Mouse (Mus musculus) brain, embryonic 14.5 days (tissue): ENCODE results near the gene Ctcf. TPM values are rescaled to one million over a fixed set of nuclear protein-coding genes. Genes with fewer than 3 reads are reported as not detected.
"Not testable (repeated sequence)": the region's sequence is repeated elsewhere in the genome, so short reads cannot be mapped to it uniquely, and the experiment has no call there.

Experiments
- DNase-seq: peaks from one replicate; pipeline ENCODE4 v3.0.0-alpha.2; 2011; ENCODE audit warnings: low read depth
- CTCF ChIP-seq: fragments of 200-500 bp; IDR thresholded peaks from 2 replicates; pipeline ENCODE4 v1.5.1; 2012; ENCODE audit warnings: inconsistent platforms, mild to moderate bottlenecking, moderate library complexity, borderline replicate concordance; ENCODE audit not compliant: insufficient read depth, insufficient read length; ENCODE audit errors: extremely low read depth
- POLR2A ChIP-seq: fragments of 200-500 bp; IDR thresholded peaks from 2 replicates; pipeline ENCODE4 v1.6.1; 2012; ENCODE audit warnings: mild to moderate bottlenecking, inconsistent platforms, borderline replicate concordance; ENCODE audit not compliant: poor library complexity, insufficient read depth, insufficient read length, severe bottlenecking; ENCODE audit errors: extremely low read depth
- polyA plus RNA-seq: library from polyadenylated mRNA; depleted of rRNA; stranded (reverse); fragments of >200 nt; gene quantifications from 2 replicates; pipeline ENCODE4 v1.2.3, GENCODE M21; 2012; rRNA removed

The Ctcf gene
- polyA plus RNA-seq = 36.6 and 54.8 TPM in 2 replicates

DNA sequence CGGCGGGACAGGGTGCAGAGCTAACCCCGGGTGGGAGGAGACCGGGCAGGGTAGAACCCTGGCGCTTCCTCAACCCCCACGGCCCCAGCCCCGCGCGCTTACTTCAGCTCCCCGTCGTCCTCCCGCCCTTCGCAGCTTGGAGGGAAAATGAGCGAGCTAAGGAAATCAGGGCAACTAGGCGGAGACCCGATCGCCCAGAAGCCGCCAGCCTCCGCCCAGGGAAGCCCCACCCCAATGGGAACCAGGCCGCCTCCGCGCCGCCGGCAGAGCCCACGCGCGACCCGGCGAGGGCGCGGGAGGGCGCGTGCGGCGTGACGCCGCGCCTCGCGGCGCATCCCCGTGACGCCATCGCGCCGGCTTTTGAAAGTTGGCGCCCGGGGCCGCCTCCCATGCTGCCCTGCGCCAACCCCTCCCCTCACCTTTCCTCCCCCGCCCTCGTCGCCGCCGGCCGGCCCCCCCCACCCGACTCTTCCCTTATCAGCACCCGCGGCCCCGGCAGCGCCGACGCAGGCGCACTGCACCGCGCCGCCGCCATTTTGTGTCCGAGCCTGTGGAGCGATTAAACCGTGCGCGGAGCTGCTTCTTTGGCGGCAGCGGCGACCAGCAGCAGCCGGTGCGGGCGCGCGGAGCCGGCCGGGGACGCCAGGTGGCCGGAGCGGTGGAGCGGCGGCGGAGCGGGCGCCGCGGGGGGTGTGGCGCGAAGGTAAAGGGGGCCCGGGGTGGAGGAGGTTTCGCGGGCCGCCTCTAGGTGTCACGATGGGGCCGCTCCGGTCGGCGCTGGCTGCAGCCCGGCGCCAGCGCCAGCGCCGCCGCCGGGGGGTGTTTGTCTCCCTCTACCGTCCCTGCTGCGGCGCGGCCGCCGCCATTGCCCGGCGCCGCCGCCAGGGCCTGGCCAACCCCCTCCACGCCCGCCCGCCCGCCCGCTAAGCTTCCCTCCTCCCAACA, at the start of gene Ctcf:
TSS of gene Ctcf (plus strand) at position 551 of the 945 bp plus-strand sequence.
- TF ChIP-seq CTCF = peak; percentile 41
- peak; percentile 70 for TF ChIP-seq POLR2A
- peak; percentile 98 for DNase-seq

- TF ChIP-seq POLR2A (no peak), CTCF (no peak)
- DNase-seq = no peak
These were observed 43.9 kb upstream of the Ctcf start for GRCm38 (mm10) chr8:105592431-105592830.

GRCm38 (mm10) chr8:105593859-105594258, 42.5 kb upstream of the Ctcf start:
- DNase-seq = peak; percentile 15
- TF ChIP-seq CTCF (no peak), POLR2A (no peak)

DNA sequence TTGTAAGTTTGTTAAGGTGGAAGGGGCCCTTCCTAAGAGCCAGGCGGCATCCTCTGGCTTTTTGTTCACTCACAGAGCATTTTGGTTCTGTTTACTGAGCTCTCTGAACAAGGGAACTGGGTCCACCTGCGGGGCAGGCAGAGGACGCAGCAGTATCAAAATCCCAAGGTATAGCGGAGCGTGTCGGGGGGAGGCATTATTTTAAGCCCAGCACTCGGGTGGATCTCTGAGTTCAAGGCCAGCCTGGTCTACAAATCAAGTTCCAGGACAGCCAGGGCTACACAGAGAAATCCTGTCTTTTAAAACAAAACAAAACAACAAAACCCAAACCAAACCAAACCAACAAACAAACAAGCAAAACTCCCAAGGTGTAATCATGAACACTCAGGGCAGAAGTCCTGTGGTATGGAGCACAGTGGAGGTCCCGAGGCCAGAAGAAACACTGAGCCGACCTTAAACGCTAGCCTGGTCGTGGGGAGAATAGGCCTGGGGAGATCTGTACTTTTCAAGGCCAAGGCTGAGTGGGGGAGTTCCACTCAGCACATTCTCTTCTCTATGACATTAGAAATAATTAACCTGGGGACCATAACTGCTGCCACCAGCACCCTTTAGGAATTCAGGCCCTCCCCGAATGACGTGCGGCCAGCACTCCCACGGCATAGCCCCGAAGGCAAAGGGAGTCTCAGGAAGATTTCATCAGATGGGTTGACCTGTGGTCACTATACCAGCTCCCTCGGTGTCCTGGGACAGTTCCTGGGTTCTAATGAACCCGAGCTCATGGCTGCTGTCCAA, 41.7 kb upstream of the Ctcf start:
- TF ChIP-seq POLR2A = no peak
- no peak for TF ChIP-seq CTCF
- no peak for DNase-seq

DNA sequence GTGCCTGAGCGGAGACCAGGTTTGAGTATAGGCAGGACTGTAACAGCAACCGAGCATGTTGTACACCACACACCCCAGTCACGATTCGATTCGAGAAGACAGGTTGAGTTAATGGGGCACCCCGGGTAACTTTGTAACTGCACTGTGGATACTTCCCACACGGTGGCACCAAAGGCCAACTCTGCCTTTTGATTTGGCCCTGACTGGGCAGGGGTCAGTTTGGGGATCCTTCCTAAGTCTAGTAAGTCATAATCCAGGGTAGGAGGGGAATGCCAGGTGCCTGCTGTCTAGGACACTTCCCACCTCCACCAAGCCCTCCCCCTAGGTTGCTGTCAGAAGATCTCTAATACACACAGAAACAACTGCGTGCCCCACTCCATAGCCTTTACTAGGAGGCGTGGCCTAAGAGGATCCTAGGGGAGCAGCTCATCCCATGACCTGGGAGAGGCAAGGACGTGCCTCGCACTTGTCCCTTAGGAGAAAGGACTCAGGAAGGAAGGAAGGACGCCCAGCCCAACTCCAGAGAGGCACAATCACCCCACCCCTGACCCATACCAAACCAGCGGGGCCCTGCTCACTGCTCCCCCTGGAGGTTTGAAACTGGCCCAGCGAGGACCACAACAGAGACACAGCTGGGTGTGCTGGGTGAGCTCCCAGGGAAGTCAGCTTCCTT, 39.9 kb upstream of the Ctcf start:
- DNase-seq = peak; percentile 19
- peak; percentile 62 for TF ChIP-seq CTCF
- TF ChIP-seq POLR2A = no peak

GRCm38 (mm10) chr8:105598777-105599176, 37.6 kb upstream of the Ctcf start:
- TF ChIP-seq POLR2A (no peak), CTCF (no peak)
- DNase-seq = no peak

DNA sequence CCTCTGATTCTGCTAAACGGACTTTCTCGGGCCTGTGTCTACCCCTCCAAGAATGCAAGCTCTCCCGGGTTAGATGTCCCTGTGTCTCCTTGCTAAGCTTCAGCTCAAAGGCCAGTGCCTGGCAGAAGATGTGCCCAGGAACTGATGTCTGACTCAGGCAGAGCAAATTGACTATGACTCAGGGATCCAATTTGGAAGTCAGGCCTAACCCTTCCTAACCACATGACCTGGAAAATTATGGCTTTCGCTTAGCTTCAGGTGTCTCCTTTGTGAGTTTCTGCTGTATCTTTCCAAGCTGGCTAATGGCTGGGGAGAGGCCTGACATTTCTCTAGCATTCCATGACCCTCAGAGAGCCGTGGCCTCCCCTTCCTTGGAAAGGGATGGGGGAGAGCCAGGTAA, 35.1 kb upstream of the Ctcf start:
- no peak for DNase-seq
- TF ChIP-seq CTCF (no peak), POLR2A (no peak)

DNA sequence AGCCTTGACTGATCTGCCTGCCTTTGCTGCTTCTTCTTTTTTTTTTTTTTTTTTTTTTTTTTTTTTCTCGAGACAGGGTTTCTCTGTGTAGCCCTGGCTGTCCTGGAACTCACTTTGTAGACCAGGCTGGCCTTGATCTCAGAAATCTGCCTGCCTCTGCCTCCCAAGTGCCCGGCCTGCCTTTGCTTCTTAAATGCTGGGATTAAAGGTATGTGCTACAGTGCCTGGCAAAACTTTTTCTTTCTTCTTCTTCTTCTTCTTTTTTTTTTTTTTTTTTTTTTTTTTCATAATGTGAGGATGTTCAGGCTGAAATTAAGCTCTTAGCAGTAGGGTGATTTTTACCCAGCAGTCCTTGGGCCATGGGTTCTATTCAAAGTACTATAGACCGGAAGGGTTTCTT, 33.8 kb upstream of the Ctcf start:
- DNase-seq = not testable (repeated sequence)

- DNase-seq = peak; percentile 91
- TF ChIP-seq CTCF (peak; percentile 78), POLR2A (peak; percentile 89)
These were observed 31.5 kb upstream of the Ctcf start, which contains the start of gene Ripor1 for GRCm38 (mm10) chr8:105604804-105605381. Gene Ripor1 (plus strand): TSS chr8:105605255.

GRCm38 (mm10) chr8:105605491-105606188, 30.7 kb upstream of the Ctcf start:
- no peak for TF ChIP-seq POLR2A
- TF ChIP-seq CTCF = no peak
- DNase-seq = peak; percentile 50
